Comparison of ENCODE assay signal across 9 mouse cellular contexts in the genomic region with DNA sequence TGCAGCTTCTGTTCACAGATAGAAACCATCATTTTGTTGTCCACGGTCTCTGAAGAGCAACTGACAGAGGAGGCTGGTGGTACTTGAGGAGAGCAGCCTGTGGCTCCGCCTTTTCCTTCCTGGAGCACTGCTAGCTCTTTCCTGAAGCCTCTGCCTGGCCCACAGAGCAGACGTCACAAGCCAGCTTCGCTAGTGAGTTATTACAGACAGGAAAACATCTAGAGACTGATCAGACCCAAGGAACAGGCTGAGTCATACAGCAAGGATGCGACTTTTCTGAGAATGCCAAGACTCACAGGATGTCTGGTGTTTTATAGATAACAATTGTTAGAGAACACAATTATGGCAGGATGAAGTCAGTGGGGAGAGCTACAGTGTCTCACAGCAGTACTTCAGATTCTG. TPM values are rescaled to one million over a fixed set of nuclear protein-coding genes. Genes with fewer than 3 reads are reported as not detected.
DNase-seq lines count a peak whose midpoint lies in the region; ATAC-seq lines count a peak whose summit lies in the region.
"Had no signal": no experiment of that assay in that cellular context is flagged by ENCODE, and none has a peak within 500 bp of the region (broad histone marks: within the 10 kb centered on the region; RNA-seq: fewer than 3 reads in every experiment).

A gene (minus strand): TSS at position 72 of the 402 bp plus-strand sequence.
A gene (minus strand): TSS at position 126 of the 402 bp plus-strand sequence.

- no peak within 1 kb of the TSS for H3K27ac ChIP-seq in hindbrain, embryonic 14.5 days
- H3K27ac ChIP-seq: limb, embryonic 13.5 days had no signal

- no peak within 1 kb of the TSS for H3K4me3 ChIP-seq in hindbrain, embryonic 14.5 days (replicated peaks; ENCODE audit: low read length)
- H3K4me3 ChIP-seq: limb, embryonic 13.5 days had no signal

- WGBS in hindbrain, embryonic 14.5 days, result 75% methylated on average over 5 of the region's 5 CpGs

- no peak for ATAC-seq in hindbrain, embryonic 14.5 days (ENCODE audit: low FRiP score)

- no peaks in the 10 kb centered on the region for H3K4me1 ChIP-seq in hindbrain, embryonic 14.5 days (replicated peaks; ENCODE audit: control insufficient read depth, insufficient read depth, low read length)
- H3K4me1 ChIP-seq: limb, embryonic 13.5 days had no signal

- no peaks in the 10 kb centered on the region for H3K36me3 ChIP-seq in hindbrain, embryonic 14.5 days (replicated peaks; ENCODE audit: control insufficient read depth, insufficient read depth)
- H3K36me3 ChIP-seq: limb, embryonic 13.5 days had no signal

- no peak within 1 kb of the TSS for H3K4me2 ChIP-seq in hindbrain, embryonic 14.5 days (replicated peaks)
- H3K4me2 ChIP-seq: limb, embryonic 13.5 days had no signal

- H3K27me3 ChIP-seq in hindbrain, embryonic 14.5 days (ENCODE audit: control insufficient read depth, insufficient read depth, low read length), result no peaks in the 10 kb centered on the region
- H3K27me3 ChIP-seq: limb, embryonic 13.5 days had no signal

- H3K9ac ChIP-seq in hindbrain, embryonic 14.5 days, result no peak within 1 kb of the TSS
- H3K9ac ChIP-seq: limb, embryonic 13.5 days had no signal

- peaks cover 10% of the 10 kb centered on the region; the same call in 1 of the 2 replicates for H3K9me3 ChIP-seq in hindbrain, embryonic 14.5 days (ENCODE audit: control insufficient read depth, low read length)
- H3K9me3 ChIP-seq: limb, embryonic 13.5 days had no signal

- DNase-seq in urinary bladder, postnatal 14 days (ENCODE audit: low spot score), result peak; percentile 4
- DNase-seq in urinary bladder, postnatal 10 days (ENCODE audit: low spot score), result no peak
- DNase-seq in heart, adult 8-10 months (ENCODE audit: low spot score), result peak; percentile 81
- peak; percentile 72 for DNase-seq in kidney, postnatal 14 days
- peak; percentile 7 for DNase-seq in mesoderm, embryonic 11.5 days (ENCODE audit: low read depth, low spot score)
- no peak for DNase-seq in neural tube, embryonic 10.5 days (ENCODE audit: extremely low spot score, low spot score)
- DNase-seq in layer of hippocampus, postnatal 10 days (ENCODE audit: low spot score in 2 of 2), result no peak
- DNase-seq in hindbrain, embryonic 14.5 days (ENCODE audit: low spot score), result no peak

RNA-seq across cellular contexts. Expression of the first gene that starts in this region (rescaled TPM):
- 1 to 10 TPM; 1.5 to 5.0 (median 3.1) TPM for total RNA-seq in heart, adult 8-10 months (2022)
- total RNA-seq in layer of hippocampus, postnatal 10 days (2021), result 1 to 10 TPM in 1 of 2 experiments, not detected in 1; 2.1 TPM
- polyA plus RNA-seq in hindbrain, embryonic 14.5 days (2014; fragmentation: Nextera tagmentation; extraction: Ambion mirVana), result 2.0 TPM in 1 of 2 replicates, not detected in the other

RNA-seq across cellular contexts. Expression of the second gene that starts in this region (rescaled TPM):
- 10 to 100 TPM; 61.7 to 73.7 (median 68.6) TPM for total RNA-seq in heart, adult 8-10 months (2022)
- total RNA-seq in layer of hippocampus, postnatal 10 days (2021), result 10 to 100 TPM; 23.5 to 29.2 TPM
- 17.2 and 18.6 TPM in 2 replicates for polyA plus RNA-seq in hindbrain, embryonic 14.5 days (2014; fragmentation: Nextera tagmentation; extraction: Ambion mirVana)

Comparison
In these comparisons a context has a peak if more than half of its experiments do, and no peak if none do; other contexts are left out.
1. DNase-seq: peak in urinary bladder, postnatal 14 days (single experiment), heart, adult 8-10 months (single experiment), kidney, postnatal 14 days (single experiment) and mesoderm, embryonic 11.5 days (single experiment); none in urinary bladder, postnatal 10 days (single experiment), neural tube, embryonic 10.5 days (single experiment), layer of hippocampus, postnatal 10 days (0 of 2) and hindbrain, embryonic 14.5 days (single experiment).